Mouse (Mus musculus) urinary bladder, postnatal 14 days (tissue): ENCODE data around the gene Atp1b3.
"Not testable (repeated sequence)": the region's sequence is repeated elsewhere in the genome, so short reads cannot be mapped to it uniquely, and the experiment has no call there.

Experiments used
- DNase-seq: peaks from one replicate; pipeline ENCODE4 v3.0.0; 2021; ENCODE audit warnings: low spot score

The Atp1b3 gene

DNA sequence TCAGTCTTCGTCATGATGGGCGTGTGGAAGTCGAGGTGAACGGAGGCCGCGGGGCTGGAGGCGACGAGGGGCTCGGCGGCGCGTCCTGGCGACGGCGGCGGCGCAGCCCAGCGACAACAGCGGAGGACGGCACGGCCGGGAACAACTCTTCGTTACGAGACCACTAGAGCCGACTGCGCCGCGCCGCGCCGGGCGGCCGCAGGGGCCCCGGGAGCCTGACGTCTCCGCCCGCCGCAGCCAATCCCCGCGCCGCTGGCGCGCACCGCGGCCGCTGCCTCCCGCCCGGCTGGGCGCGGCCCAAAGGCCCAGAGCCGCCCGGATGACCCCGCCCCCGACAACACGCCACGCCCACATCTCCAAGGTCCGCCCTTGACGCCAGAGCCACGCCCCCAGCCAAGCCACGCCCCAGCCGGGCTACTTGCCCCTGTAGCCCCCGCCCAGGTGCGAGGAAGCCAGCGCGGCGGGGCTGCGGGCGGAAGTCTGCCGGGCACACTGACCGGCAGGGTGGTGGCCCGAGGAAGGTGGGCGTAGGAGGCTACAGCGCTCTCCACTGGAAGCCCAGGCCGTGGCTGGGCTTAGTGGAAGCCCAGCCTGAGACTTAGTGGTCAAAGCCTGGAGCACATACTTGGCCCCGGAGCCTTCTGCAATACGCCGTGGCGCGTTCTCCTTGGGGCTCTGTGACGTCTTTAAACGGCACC lies at the start of gene Atp1b3:
TSS of gene Atp1b3 (minus strand) at position 302 of the 698 bp plus-strand sequence.
- peak; percentile 100 for DNase-seq

DNA sequence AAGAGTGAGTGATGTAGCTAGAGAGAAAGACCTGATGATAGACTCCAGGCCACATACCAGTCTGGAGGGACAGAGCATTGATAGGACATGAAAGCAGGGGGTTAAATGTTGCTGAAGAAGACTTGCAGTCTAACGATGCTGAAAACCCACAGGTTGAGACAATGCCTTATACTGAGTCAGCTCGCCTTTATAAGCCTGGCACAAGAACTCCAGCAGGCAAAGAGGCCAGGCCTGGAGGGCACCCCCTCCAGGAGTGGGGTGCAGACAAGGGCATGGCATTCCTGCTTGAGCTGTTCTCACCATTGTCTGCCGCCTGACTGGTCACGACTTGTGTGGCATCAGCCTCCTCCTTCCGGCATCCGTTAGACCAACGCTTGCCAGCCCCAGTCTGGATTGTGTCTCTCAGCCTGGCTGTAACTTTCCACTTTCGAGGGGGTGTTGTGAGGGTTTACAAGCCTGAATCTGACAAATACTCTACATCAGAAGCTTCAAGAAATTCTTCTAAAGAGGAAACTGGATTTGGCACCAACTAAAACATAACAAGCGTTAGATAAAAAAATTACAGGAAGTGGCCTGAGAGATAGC lies 48.7 kb upstream of the Atp1b3 start:
- peak; percentile 18 for DNase-seq

DNA sequence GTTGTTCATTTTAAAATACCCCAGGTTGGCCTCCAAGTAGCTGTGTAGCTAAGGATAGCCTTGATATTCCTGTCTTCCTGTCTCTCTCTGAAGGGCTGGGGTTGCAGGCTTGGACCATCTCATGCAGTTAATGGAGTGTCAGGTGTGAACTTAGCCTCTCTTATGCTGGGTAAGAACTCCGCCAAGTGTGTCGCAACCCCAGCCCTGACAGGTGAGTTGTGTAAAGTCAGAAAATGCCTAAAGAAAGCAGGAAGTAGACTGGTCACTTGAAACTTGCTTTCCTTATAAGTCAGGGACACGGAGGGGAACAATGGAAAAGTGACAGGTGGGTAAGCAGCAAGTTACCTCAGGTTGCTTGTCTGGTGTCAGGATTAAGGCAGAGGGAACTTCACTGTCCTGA lies 40.1 kb upstream of the Atp1b3 start:
- DNase-seq, result no peak

DNA sequence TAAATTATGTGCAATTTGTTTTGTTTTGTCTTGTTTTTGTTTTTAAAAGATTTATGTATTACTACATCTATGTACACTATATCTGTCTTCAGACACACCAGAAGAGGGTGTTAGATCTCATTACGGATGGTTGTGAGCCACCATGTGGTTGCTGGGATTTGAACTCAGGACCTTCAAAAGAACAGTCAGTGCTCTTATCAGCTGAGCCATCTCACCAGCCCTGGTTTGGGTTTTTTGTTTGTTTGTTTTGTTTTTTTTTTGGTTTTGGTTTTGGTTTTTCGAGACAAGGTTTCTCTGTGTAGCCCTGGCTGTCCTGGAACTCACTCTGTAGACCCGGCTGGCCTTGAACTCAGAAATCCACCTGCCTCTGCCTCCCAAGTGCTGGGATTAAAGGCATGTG lies 35.7 kb upstream of the Atp1b3 start:
- not testable (repeated sequence) for DNase-seq

DNA sequence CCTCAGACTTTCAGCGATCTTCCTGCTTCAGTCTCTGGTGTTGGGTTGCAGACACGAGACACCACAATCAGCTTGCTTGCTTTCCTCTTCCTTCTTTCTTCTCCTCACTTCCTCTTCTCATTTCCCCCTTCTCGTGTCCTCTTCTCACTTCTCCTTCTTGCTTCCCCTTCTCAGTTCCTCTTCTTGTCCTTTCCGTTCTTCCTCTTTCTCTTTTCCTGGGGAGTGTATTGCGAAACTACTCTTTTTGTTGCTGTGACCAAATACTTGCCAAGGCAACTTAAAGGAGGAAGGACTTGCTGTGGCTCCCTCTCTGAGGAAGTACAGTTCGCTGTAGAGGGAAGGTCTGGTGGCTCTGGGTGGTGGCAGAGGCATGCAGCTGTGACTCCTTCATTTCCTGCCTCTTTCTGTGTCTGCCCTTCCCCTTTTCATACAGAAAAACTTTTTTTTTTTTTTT lies 35.2 kb upstream of the Atp1b3 start:
- DNase-seq, result no peak

DNA sequence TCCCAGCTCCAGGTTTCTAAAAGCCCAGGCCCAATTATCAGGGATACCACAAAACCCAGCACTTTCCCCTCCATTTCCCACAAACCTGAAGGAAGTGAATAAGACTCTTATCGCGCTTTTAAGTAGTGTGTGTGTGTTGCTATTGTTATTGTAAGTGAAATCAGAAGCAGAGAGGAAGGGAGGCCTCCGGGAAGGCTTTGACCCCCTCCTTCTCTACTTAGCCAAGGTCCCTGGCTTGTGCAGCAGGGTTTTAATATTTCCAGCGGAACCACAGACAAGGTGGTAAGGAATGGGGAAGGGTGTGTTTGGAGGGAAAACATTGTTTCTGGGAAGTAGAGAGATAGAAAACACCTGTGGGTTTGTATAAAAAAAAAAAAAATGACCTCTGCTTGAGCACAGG lies 34.4 kb upstream of the Atp1b3 start:
- no peak for DNase-seq

DNA sequence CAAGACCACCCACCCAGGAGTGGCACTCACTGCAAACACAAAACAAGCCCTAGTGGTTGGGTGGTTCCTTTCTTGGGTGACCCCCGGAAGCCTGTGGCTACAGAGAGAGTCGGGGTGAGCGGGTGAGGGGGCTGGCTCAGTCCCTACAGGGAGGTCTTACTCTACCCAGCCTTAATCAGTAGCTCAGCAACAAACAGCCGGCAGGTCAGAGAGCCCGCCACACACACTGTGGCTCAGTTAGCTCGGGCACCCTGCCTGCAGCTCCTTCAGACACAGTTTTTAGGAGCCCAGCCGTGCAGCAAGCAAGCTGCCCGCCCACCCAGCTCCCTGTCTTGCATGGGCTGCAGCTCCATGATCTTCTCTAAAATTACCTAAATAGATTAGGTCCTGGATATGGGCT lies 33.9 kb upstream of the Atp1b3 start:
- no peak for DNase-seq

DNA sequence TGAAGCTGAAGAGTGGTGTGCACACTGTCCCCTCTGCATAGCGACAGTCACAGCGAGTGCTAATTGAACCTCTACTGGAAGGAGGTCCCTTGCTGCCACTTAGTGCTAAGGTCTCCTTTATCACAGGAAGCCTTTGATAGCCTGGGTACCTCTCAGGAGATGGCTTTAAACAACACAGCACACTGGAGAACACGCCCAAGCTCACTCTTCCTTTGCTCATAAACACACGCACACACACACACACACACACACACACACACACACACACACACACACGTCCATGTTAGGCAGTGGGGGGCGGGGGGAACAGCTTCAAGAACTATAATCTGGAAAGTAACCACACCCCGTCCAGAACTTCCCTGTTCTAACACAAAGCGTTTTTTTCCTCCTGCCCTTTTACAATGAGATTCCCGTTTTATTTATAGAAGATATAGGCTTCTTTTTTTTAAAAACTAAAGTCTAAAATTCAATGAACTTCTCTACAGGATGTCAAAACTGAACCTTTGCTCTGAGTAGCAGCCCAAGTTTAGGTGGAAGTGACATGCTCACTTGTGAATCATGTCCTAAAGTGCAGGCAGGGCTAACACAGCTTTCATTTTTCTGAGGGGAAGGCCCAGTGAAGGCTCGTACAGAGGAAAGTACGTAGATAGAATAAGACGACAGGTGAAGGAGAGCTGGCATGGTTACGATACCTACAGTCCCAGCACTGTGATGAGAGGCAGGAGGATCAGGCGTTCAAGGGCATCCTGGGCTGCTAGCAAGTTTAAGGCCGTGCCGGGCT lies 30.9 kb upstream of the Atp1b3 start:
- DNase-seq, result no peak

DNA sequence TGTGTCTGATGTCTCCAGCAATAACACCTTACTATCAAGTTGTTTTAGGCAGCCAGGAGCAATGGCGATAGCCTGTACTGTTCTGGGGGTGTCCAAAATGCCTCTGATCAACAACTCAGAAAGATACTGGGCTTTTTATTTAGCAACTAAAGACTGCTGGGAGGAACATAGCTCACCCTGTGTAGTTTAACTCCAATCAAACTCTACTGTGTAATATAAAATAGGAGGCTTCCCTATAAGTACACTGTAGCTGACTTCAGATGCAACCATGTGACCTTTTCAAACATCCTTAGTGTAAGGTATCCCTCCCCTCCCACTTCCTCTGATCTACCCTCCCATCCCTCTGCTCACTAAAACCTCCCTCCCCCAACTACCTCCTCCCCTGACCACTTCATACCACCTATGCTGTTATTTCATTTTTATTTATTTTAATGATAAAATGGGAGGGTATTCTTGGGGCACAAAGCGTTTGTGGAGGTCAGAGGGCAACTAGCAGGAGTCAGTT lies 29.5 kb upstream of the Atp1b3 start:
- DNase-seq, result no peak

DNA sequence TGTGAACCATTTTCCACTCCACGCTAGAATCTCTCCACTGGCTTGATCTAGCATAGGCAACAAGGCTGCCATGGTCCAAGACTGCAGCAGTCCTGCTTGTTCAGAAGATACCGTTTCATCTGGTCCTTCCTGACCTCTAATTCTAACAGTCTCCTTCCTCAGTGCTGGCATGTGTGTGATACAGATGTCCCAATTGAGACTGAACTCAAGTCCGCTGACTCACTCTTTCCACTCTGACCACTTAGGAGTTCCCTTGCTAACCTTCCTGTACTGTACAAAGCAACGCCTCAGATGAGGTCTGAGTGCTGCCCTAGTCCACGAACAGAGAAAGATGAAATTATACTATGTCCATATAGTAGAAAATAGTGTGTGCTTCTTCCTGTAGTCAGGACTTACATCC lies 28.9 kb upstream of the Atp1b3 start:
- DNase-seq, result no peak

DNA sequence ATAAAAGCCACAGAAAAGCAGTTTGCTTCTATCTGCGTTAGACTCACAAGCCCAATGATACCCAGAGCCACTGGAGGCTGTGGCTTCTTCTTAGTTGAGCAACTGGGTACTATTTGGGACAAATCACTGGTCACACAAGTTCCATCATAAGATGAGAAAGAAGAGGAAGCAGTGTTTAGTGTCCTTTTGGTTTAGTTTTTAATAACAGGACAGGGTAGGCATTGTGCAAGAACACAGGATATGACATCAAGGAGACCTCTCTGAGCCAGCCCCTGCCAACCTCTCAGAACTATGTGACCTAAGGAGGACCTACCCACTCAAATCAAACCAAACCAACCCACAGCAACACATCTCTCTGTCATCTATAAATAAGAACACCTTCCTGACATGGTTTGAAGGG lies 27.7 kb upstream of the Atp1b3 start:
- DNase-seq, result no peak

DNA sequence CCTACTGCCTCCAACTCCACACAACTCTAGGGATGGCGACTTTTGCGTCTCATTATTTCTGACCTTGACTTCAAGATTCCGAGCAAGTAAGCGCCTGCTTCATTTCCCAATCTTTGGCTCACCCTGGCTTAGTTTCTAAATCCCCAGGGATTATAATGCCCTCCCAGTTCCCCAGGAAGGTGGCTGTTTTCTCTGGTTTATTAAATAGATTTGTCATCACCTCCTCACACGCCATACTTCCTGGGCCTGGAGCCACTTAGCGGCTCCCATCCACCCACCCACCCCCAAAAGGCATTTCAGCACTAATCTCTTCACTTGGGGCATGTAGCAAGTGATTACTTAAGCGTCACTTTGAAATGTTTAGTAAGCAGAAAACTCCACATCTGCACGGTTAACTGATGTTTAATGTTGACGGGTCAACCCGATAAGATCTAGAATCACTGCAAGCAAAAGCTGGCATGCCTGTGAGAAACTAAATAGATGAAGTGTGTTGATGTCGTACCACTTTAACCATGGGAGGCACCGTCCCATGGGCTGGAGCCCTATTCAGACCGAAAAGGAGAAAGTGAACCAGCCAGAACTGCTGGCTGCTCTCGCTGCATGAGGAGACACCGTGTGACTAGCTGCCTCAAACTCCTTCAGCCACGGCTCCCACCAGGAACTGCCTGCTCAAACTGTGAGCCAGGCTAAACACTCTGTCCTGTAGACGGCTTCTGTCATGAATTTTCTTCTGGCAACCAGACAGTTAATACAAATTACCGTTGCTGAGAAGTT lies 19.7 kb upstream of the Atp1b3 start:
- DNase-seq, result peak; percentile 31

DNA sequence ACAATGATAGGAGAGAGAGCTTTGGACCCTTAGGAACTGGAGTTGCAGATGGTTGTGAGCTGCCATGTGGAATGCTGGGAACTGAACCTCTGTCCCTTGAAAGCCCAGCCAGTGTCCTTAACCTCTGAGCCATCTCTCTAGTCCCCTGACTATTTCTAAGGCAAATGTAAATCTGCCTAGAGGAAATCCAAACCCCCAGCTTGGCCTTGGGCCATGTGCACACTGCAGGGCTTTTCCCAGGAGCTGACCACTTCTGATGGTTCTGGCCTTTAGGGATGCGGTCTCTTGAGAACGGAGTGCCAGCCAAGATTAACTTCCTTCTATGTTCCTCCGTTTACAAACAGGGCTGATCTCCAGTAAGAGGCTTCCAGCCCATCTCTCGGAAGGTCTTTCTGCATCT lies 18.5 kb upstream of the Atp1b3 start:
- peak; percentile 21 for DNase-seq

DNA sequence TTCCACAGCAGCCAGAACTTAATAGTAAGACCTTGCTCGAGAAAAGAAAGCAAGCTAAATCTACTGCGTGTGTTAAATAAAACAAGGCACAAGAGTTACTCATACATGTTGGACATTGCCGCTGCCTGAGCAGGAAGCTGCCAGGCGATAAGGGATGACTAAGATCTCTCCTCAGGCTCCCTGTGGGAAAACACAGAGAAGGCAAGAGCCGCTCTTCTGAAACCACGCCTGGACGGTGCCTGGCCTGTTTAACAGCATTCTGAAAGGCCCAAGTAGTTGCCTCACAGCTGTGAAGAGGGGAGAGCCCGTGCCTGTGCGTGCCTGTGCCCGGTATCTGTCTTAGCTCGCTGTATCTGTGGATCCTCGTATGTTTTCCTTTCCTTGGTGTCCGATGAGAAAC lies 17.2 kb upstream of the Atp1b3 start:
- DNase-seq, result peak; percentile 89

DNA sequence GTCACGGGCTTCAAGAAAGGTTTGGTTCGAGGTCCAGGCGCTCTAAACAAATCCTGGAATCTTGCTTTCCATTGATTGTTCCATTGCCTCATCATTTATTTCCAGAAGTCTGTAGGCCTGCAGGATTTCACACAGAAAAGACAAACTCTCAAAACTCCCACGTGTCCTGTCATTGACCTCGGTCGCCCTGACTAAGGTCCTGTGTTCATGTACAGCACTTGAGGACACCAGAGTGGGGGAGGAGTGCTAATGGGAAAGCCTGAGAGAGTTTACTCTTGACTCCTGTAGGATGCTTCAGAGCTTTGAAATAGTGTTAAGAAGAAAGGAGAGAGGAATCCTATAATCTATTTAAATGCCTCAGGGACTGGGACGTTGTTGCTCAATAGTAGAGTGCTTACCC lies 15.3 kb upstream of the Atp1b3 start:
- no peak for DNase-seq

DNA sequence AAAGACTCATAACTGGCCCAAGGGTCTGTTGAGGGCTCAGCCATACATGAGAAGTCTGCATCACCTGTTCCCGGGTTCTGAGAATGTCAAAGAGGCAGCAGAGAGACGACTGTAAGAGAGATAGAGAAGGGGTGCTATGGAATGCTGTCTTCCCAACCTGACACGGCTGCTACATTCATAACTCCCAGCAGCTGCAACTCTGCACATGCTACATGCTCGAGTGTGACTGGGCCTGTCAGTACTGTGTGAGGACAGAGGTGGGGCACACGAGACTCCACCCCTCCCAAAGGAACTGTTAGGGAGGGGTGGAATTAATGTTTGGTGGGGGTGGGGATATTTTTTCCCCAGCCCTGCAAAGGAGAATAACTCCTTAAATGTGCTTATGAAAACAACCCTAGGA lies 14.5 kb upstream of the Atp1b3 start:
- DNase-seq, result no peak

DNA sequence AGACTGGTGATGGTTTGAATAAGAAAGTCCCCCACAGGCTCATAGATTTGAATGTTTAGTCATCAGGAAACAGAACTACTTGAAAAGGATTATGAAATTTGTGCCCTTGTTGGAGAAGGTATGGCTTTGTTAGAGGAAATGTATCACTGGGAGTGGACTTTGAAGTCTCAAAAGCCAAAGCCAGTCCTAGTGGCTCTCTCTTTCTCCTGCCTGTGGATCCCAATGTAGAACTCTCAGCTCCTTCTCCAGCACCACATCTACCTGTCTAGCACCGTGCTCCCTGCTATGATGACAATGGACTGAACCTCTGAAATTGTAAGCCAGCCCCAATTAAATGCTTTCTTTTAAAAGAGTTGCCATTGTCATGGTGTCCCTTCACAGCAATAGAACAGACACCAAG lies 12.9 kb upstream of the Atp1b3 start:
- DNase-seq, result no peak

DNA sequence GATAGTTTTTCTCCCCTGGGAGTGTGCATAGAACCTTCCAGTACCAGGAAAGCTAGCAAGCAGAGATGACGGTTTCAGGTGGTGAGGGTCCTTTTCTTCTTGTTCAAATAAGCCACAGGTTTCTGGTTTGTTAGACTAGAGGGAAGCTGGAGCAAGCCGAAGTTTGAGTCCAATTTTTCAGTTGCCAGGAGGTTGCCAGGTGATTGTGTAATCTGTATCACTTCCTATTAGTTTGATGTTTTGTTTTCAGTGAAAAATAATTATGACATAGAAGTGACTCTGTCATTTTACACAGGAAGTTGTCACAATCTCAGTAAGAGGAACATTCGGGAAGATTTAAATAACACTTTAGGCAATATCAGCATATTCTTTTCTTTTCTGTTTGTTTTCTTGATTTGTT lies 11.6 kb upstream of the Atp1b3 start:
- DNase-seq, result no peak

DNA sequence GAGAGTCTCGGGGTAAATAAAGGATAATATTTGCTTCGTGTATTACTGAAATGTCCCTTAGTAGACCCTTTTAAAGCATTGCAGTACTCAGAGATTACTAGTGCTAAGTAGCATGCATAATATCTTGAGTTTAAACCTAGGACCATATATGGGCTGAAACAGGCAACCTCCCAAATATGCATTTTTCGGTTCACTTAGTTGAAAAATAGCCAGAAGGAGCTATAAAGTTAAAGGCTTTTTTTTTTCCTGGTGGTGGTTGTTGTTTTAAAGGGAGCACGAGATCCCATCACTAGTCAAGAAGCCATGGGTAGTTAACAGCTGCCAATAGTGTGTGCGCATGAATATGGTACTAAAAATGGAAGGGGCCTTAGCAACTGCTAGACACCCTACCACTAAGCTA lies 6.8 kb upstream of the Atp1b3 start:
- no peak for DNase-seq

DNA sequence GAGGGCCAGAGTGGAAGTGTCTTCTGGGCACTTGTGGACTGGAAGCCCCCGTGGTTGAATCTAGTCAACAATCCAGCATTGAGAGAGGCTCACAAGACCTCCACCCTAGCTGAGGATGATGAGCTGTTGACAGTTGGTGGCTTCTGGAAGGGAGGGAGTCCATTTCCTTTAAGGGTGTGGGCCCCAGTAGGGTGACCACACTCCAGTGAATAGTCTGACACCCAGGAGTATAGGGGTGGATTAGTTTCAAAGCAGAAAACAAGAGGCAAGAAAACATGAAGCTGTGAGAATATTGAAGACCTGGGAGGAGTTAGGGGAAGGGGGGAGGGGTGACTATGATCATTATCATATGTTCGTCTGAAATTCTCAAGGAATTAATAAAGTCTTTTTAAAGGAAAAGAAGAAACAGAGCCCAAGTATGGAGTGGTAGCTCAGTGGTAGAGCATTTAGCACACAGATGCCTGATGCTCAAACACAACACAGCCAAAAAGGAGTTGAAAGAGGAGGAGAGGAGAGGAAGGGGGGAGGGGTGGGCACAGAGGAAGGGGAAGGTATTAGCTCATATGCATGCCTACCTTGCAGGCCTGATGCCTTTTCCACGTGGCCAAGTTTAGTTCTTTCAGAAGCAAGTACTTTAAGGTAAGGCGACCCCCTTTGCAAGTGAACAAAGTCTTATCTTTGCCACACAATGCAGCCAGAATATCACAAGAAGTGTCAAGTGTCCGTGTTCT lies 5.6 kb upstream of the Atp1b3 start:
- no peak for DNase-seq

DNA sequence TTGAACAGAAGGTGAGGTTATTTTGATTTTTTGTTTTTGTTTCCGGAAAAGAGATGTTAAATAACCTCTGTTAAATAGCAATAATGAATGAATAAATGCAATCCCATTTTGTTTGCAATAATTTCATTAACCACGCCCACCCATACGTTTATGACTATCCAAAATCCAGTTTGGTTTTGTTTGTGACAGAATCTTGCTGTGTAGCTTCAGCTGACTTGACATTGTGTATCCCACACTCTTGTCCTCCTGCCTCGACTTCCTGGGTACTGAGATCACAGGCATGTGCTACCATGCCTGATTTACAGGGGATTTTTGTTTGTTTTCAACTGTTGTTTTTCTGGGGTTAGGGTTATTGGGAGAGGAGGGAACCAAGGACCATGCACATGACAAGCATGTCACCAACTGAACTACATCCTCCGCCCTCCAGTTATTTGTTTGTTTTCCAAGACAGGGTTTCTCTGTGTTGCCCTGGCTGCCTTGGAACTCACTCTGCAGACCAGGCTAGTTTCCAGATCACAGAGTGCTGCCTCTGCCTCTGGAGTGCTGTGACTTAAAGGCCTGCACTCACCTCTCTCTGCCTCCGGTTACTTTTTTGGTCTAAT lies 1.1 kb upstream of the Atp1b3 start:
- DNase-seq, result no peak
